Mouse (Mus musculus) intestine, embryonic 14.5 days (tissue): ENCODE results near the gene Ly6g5b. TPM values are rescaled to one million over a fixed set of nuclear protein-coding genes. Genes with fewer than 3 reads are reported as not detected.

Source experiments
- ATAC-seq: fragments of 200-750 bp; cut with Nextera tagmentation; replicated peaks from 2 replicates; pipeline ENCODE4 v1.8.0; 2017; ENCODE audit warnings: low read depth, moderate number of reproducible peaks, moderate TSS enrichment, moderate library complexity; ENCODE audit not compliant: low FRiP score, low TSS enrichment
- DNase-seq: peaks from one replicate; pipeline ENCODE4 v3.0.0-alpha.2; 2018; ENCODE audit warnings: low spot score
- H3K27ac ChIP-seq: fragments of 300-500 bp; sonication (generic); 2 replicates; pipeline ENCODE4 v1.5.1; 2014; ENCODE audit warnings: low read depth, mild to moderate bottlenecking, control low read depth
- H3K27me3 ChIP-seq: fragments of 300-500 bp; sonication (generic); replicated peaks from 2 replicates; pipeline ENCODE4 v1.6.1; 2014; ENCODE audit warnings: low read length, control low read depth; ENCODE audit not compliant: control insufficient read depth, insufficient read depth
- H3K36me3 ChIP-seq: fragments of 300-500 bp; sonication (generic); 2 replicates; pipeline ENCODE4 v1.6.1; 2014; ENCODE audit warnings: low read length, control low read depth; ENCODE audit not compliant: control insufficient read depth, insufficient read depth
- H3K4me1 ChIP-seq: fragments of 300-500 bp; sonication (generic); replicated peaks from 2 replicates; pipeline ENCODE4 v1.6.1; 2014; ENCODE audit warnings: low read length, control low read depth, mixed read lengths; ENCODE audit not compliant: control insufficient read depth, insufficient read depth
- H3K4me2 ChIP-seq: fragments of 300-500 bp; sonication (generic); 2 replicates; pipeline ENCODE4 v1.6.1; 2014; ENCODE audit warnings: low read length
- H3K4me3 ChIP-seq: fragments of 300-500 bp; sonication (generic); 2 replicates; pipeline ENCODE4 v1.5.1; 2014; ENCODE audit warnings: low read depth, low read length, control low read depth, mixed read lengths
- H3K9ac ChIP-seq: fragments of 300-500 bp; sonication (generic); 2 replicates; pipeline ENCODE4 v1.6.1; 2014; ENCODE audit warnings: mild to moderate bottlenecking, low read length
- H3K9me3 ChIP-seq: fragments of 300-500 bp; sonication (generic); 2 replicates; pipeline ENCODE4 v1.6.1; 2016; ENCODE audit warnings: low read length, control low read depth; ENCODE audit not compliant: control insufficient read depth
- WGBS: fragments of 180-500 bp; shearing (Covaris S2); extraction: QIAGEN DNeasy Blood & Tissue Kit; methylation state at CpG from one replicate; pipeline ENCODE4 v1.1.7; 2014; 5-methylcytosine and 5-hydroxymethylcytosine counted together
- polyA plus RNA-seq: library from polyadenylated mRNA; unstranded; fragments of >200 nt; fragmentation: Nextera tagmentation; extraction: Ambion mirVana; gene quantifications from 2 replicates; pipeline ENCODE4 v1.2.1, GENCODE M21; 2014

Ly6g5b gene
- polyA plus RNA-seq, 1 experiment from 2014 or later: 0.64 TPM

DNA sequence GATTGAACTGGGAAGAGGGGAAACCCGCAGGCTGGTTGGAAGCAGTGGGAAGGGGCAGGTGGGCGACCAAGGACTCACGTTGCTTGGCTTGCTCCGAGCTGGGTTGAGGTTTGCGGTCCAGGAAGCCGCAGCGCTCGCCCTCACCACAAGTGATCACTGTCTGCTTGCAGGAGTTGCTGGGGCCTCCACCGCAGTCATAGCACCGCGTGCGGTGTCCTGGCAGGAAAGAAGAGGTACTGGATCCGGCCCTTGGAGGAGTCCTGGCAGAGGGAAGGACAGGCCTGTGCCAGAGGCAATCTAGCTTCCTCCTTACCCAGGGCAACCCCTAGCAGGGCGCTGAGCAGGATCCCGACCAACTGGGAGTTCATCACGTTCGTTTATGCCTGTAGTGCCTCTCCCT lies 41.1 kb downstream of the Ly6g5b start:
- WGBS: 42% methylated on average over 17 of the region's 17 CpGs
- H3K4me1 ChIP-seq: peaks cover 10% of the 10 kb centered on the region
- no peaks in the 10 kb centered on the region for H3K36me3 ChIP-seq
- peak overlapping the region; percentile 26 for H3K4me2 ChIP-seq
- no peak overlapping the region; the same call in 1 of the 2 replicates for H3K4me3 ChIP-seq
- H3K27me3 ChIP-seq: no peaks in the 10 kb centered on the region
- peak overlapping the region; percentile 8; the same call in 1 of the 2 replicates for H3K27ac ChIP-seq
- H3K9me3 ChIP-seq: no peaks in the 10 kb centered on the region
- H3K9ac ChIP-seq: peak overlapping the region; percentile 11; the same call in 1 of the 2 replicates
- DNase-seq (peak; percentile 67), ATAC-seq (0 out of 2 replicates have a peak, but pooled peaks have one; percentile 42)

- H3K9ac ChIP-seq: no peak overlapping the region
- WGBS: 78% methylated on average over 9 of the region's 9 CpGs
- no peak overlapping the region for H3K4me3 ChIP-seq
- DNase-seq (no peak), ATAC-seq (no peak)
- H3K4me2 ChIP-seq: no peak overlapping the region
- H3K9me3 ChIP-seq: no peaks in the 10 kb centered on the region
- H3K4me1 ChIP-seq: peaks cover 6% of the 10 kb centered on the region
- H3K27ac ChIP-seq: no peak overlapping the region
- no peaks in the 10 kb centered on the region for H3K36me3 ChIP-seq
- peaks cover 4% of the 10 kb centered on the region; the same call in 1 of the 2 replicates for H3K27me3 ChIP-seq
These were observed 43.8 kb downstream of the Ly6g5b start for GRCm38 (mm10) chr17:35071454-35071853.

GRCm38 (mm10) chr17:35070556-35071229 lies 44.5 kb downstream of the Ly6g5b start:
- DNase-seq (no peak), ATAC-seq (no peak)
- no peak overlapping the region for H3K4me3 ChIP-seq
- no peaks in the 10 kb centered on the region for H3K36me3 ChIP-seq
- no peak overlapping the region for H3K27ac ChIP-seq
- no peak overlapping the region for H3K4me2 ChIP-seq
- peaks cover 9% of the 10 kb centered on the region; the same call in 1 of the 2 replicates for H3K27me3 ChIP-seq
- no peak overlapping the region for H3K9ac ChIP-seq
- WGBS: 42% methylated on average over 6 of the region's 6 CpGs
- no peaks in the 10 kb centered on the region for H3K9me3 ChIP-seq
- H3K4me1 ChIP-seq: peaks cover 4% of the 10 kb centered on the region; the same call in 1 of the 2 replicates

- H3K27me3 ChIP-seq: peaks cover 9% of the 10 kb centered on the region; the same call in 1 of the 2 replicates
- DNase-seq (no peak), ATAC-seq (no peak)
- no peak overlapping the region for H3K4me3 ChIP-seq
- no peak overlapping the region for H3K9ac ChIP-seq
- H3K4me2 ChIP-seq: no peak overlapping the region
- no peaks in the 10 kb centered on the region for H3K36me3 ChIP-seq
- H3K9me3 ChIP-seq: no peaks in the 10 kb centered on the region
- peaks cover 17% of the 10 kb centered on the region; the same call in 1 of the 2 replicates for H3K4me1 ChIP-seq
- no peak overlapping the region for H3K27ac ChIP-seq
- WGBS: 76% methylated on average over 17 of the region's 17 CpGs
These were observed 46.9 kb downstream of the Ly6g5b start for GRCm38 (mm10) chr17:35068213-35068914.

GRCm38 (mm10) chr17:35066084-35066483 lies 49.1 kb downstream of the Ly6g5b start, which contains the start of gene Mpig6b:
TSS of gene Mpig6b (minus strand) at chr17:35066184.
- ATAC-seq (no peak), DNase-seq (no peak)
- peaks cover 12% of the 10 kb centered on the region for H3K36me3 ChIP-seq
- peaks cover 9% of the 10 kb centered on the region; the same call in 1 of the 2 replicates for H3K27me3 ChIP-seq
- H3K9me3 ChIP-seq: no peaks in the 10 kb centered on the region
- H3K27ac ChIP-seq: 0 out of 2 replicates have a peak within 1 kb of the TSS, but pooled peaks have one; percentile 29
- peak within 1 kb of the TSS; percentile 31 for H3K9ac ChIP-seq
- H3K4me2 ChIP-seq: peak within 1 kb of the TSS; percentile 71
- H3K4me1 ChIP-seq: peaks cover 17% of the 10 kb centered on the region; the same call in 1 of the 2 replicates
- WGBS: 53% methylated on average over 10 of the region's 10 CpGs
- H3K4me3 ChIP-seq: peak within 1 kb of the TSS; percentile 25

- peak within 1 kb of the TSS; percentile 29; the same call in 1 of the 2 replicates for H3K27ac ChIP-seq
- WGBS: 2% methylated on average over 47 of the region's 48 CpGs
- peak within 1 kb of the TSS; percentile 31 for H3K9ac ChIP-seq
- H3K4me3 ChIP-seq: peak within 1 kb of the TSS; percentile 25
- no peaks in the 10 kb centered on the region for H3K9me3 ChIP-seq
- H3K27me3 ChIP-seq: peaks cover 9% of the 10 kb centered on the region; the same call in 1 of the 2 replicates
- ATAC-seq (peak; percentile 78), DNase-seq (peak; percentile 84)
- H3K4me1 ChIP-seq: peaks cover 24% of the 10 kb centered on the region
- H3K36me3 ChIP-seq: peaks cover 20% of the 10 kb centered on the region
- H3K4me2 ChIP-seq: peak within 1 kb of the TSS; percentile 71
These were observed 50.0 kb downstream of the Ly6g5b start, which contains the start of gene Ly6g6c for GRCm38 (mm10) chr17:35064951-35065947. TSS of gene Ly6g6c (plus strand) at chr17:35065388.

GRCm38 (mm10) chr17:35064378-35064877 lies 50.8 kb downstream of the Ly6g5b start:
- H3K4me3 ChIP-seq: peak overlapping the region; percentile 2; the same call in 1 of the 2 replicates
- H3K4me2 ChIP-seq: peak overlapping the region; percentile 71
- no peak overlapping the region for H3K9ac ChIP-seq
- H3K9me3 ChIP-seq: no peaks in the 10 kb centered on the region
- H3K27me3 ChIP-seq: peaks cover 9% of the 10 kb centered on the region; the same call in 1 of the 2 replicates
- peaks cover 20% of the 10 kb centered on the region for H3K36me3 ChIP-seq
- peak overlapping the region; percentile 29; the same call in 1 of the 2 replicates for H3K27ac ChIP-seq
- DNase-seq: no peak
- peaks cover 28% of the 10 kb centered on the region for H3K4me1 ChIP-seq
- ATAC-seq: no peak
- 33% methylated on average over 10 of the region's 10 CpGs for WGBS
